Mouse (Mus musculus) MEL (cell line): ENCODE measurements around the gene Zranb3. TPM values are rescaled to one million over a fixed set of nuclear protein-coding genes. Genes with fewer than 3 reads are reported as not detected.

Experiments
- DNase-seq: peaks from one replicate; pipeline ENCODE4 v3.0.0; 2011; ENCODE audit warnings: low read depth, low spot score
- H3K27ac ChIP-seq: 2 replicates; pipeline ENCODE4 v1.5.1; 2012; ENCODE audit warnings: low read depth, mild to moderate bottlenecking, control low read depth, low read length, moderate library complexity; ENCODE audit not compliant: control insufficient read depth
- H3K27me3 ChIP-seq, 2 experiments: fragments of 150-350 bp in 1 of 2; sonication (generic) in 1 of 2; 2 replicates each; pipeline ENCODE4 v1.6.1; 2012; ENCODE audit warnings: low read length in 2 of 2, mild to moderate bottlenecking in 2 of 2, improper control_type of control experiment in 1 of 2, moderate library complexity in 1 of 2; ENCODE audit not compliant: insufficient read depth in 2 of 2, control insufficient read depth in 1 of 2
- H3K36me3 ChIP-seq, 2 experiments: 2 replicates each; pipeline ENCODE4 v1.6.1; 2012 to 2014; ENCODE audit warnings: low read length in 2 of 2, improper control_type of control experiment in 1 of 2, inconsistent platforms in 1 of 2, mild to moderate bottlenecking in 1 of 2; ENCODE audit not compliant: insufficient read depth in 2 of 2, control insufficient read depth in 1 of 2
- H3K4me1 ChIP-seq, 2 experiments: fragments of 150-350 bp in 1 of 2; sonication (generic) in 1 of 2; 2 replicates each; pipeline ENCODE4 v1.6.1; 2012; ENCODE audit warnings: low read length in 2 of 2, improper control_type of control experiment in 1 of 2, mild to moderate bottlenecking in 1 of 2; ENCODE audit not compliant: insufficient read depth in 2 of 2, control insufficient read depth in 1 of 2
- H3K4me3 ChIP-seq, 2 experiments: fragments of 150-350 bp in 1 of 2; sonication (generic) in 1 of 2; 2 replicates each; pipeline ENCODE4 v1.5.1; 2012; ENCODE audit warnings: low read depth in 2 of 2, low read length in 2 of 2, mild to moderate bottlenecking in 2 of 2, moderate library complexity in 2 of 2, control low read depth in 1 of 2, improper control_type of control experiment in 1 of 2; ENCODE audit not compliant: control insufficient read depth in 1 of 2, insufficient read depth in 1 of 2
- H3K79me2 ChIP-seq: 2 replicates; pipeline ENCODE4 v1.6.1; 2012; ENCODE audit warnings: mild to moderate bottlenecking, low read length, moderate library complexity; ENCODE audit not compliant: control insufficient read depth, poor library complexity, insufficient read depth
- H3K9ac ChIP-seq: 2 replicates; pipeline ENCODE4 v1.6.1; 2012; ENCODE audit warnings: low read depth, mild to moderate bottlenecking, control low read depth, low read length, moderate library complexity; ENCODE audit not compliant: control insufficient read depth, poor library complexity, severe bottlenecking
- H3K9me3 ChIP-seq: fragments of 150-350 bp; sonication (generic); replicated peaks from 2 replicates; pipeline ENCODE4 v1.6.1; 2012; ENCODE audit warnings: mild to moderate bottlenecking, low read length, improper control_type of control experiment, moderate library complexity; ENCODE audit not compliant: insufficient read depth
- EP300 ChIP-seq, 2 experiments: IDR thresholded peaks; 2 replicates each; pipeline ENCODE4 v1.6.1; 2011; ENCODE audit warnings: improper control_type of control experiment in 2 of 2, low read length in 2 of 2, low read depth in 1 of 2, mild to moderate bottlenecking in 1 of 2
- KAT2A ChIP-seq: conservative IDR thresholded peaks from 2 replicates; pipeline ENCODE4 v1.6.1; 2012; ENCODE audit warnings: low read depth, low read length, improper control_type of control experiment, inconsistent platforms
- MAFK ChIP-seq: IDR thresholded peaks from 2 replicates; pipeline ENCODE4 v1.6.1; 2011; ENCODE audit warnings: low read depth, mild to moderate bottlenecking, low read length, improper control_type of control experiment, borderline replicate concordance
- MAX ChIP-seq: IDR thresholded peaks from 2 replicates; pipeline ENCODE4 v1.6.1; 2011; ENCODE audit warnings: low read length, improper control_type of control experiment
- MAZ ChIP-seq: IDR thresholded peaks from 2 replicates; pipeline ENCODE4 v1.6.1; 2012; ENCODE audit warnings: low read depth, mild to moderate bottlenecking, inconsistent platforms, low read length, improper control_type of control experiment
- MEF2A ChIP-seq: IDR thresholded peaks from 2 replicates; pipeline ENCODE4 v1.6.1; 2014; ENCODE audit warnings: low read depth, mild to moderate bottlenecking, inconsistent platforms, low read length, improper control_type of control experiment; ENCODE audit not compliant: poor library complexity, insufficient replicate concordance, severe bottlenecking; ENCODE audit errors: extremely low read depth
- RAD21 ChIP-seq: IDR thresholded peaks from 2 replicates; pipeline ENCODE4 v1.6.1; 2011; ENCODE audit warnings: mild to moderate bottlenecking, low read depth, low read length, improper control_type of control experiment
- TBP ChIP-seq: IDR thresholded peaks from 2 replicates; pipeline ENCODE4 v1.8.0; 2011; ENCODE audit warnings: low read depth, low read length, improper control_type of control experiment
- UBTF ChIP-seq: IDR thresholded peaks from 2 replicates; pipeline ENCODE4 v1.6.1; 2012; ENCODE audit warnings: low read depth, mild to moderate bottlenecking, inconsistent platforms, low read length, improper control_type of control experiment, moderate library complexity, borderline replicate concordance; ENCODE audit not compliant: insufficient read depth
- ZC3H11A ChIP-seq: IDR thresholded peaks from 2 replicates; pipeline ENCODE4 v1.6.1; 2012; ENCODE audit warnings: low read depth, mild to moderate bottlenecking, inconsistent platforms, low read length, improper control_type of control experiment
- ZKSCAN1 ChIP-seq: IDR thresholded peaks from 2 replicates; pipeline ENCODE4 v1.6.1; 2012; ENCODE audit warnings: low read depth, mild to moderate bottlenecking, inconsistent platforms, low read length, improper control_type of control experiment, moderate library complexity
- polyA plus RNA-seq, 2 experiments: library from polyadenylated mRNA; stranded (reverse) in 1 of 2; unstranded in 1 of 2; fragments of >175 nt in 1 of 2; fragments of >200 nt in 1 of 2; gene quantifications; 2 replicates each; pipeline versions ENCODE4 v1.2.1 to v1.2.4; 2012; ENCODE audit warnings: low replicate concordance in 2 of 2, low read depth in 1 of 2; ENCODE audit not compliant: insufficient read length in 2 of 2, insufficient read depth in 1 of 2, missing spikeins in 1 of 2
- total RNA-seq: library from RNA; depleted of rRNA; stranded (reverse); fragments of 300-350 nt; gene quantifications from 2 replicates; pipeline ENCODE4 v1.2.3, GENCODE M21; 2012; rRNA removed

Gene Zranb3
- total and polyA plus RNA-seq, 3 experiments, result 3.9 to 4.1 TPM; not detected in 1

DNA sequence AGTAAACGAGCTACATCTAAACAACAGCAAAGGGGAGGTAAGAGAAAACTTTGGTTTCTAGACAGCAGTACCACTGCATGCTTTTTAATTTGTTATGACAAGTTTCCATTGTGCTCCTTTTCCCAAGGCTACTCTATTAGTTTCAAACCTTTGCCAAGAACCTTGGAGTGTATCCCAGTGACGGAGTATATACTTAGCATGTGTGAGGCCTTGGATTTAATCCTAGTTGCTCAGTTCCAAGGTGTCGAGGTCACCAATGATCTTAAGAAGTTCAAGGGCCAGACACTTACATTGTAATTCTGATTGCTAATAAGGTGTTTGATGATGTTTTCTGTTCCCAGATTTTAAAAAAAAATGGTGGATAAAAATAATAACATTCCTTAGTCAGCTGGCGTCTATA is 189.7 kb downstream of the Zranb3 start:
- no peak for TF ChIP-seq RAD21
- TF ChIP-seq ZC3H11A, result no peak
- Histone ChIP-seq H3K4me1 (no peaks in the 10 kb centered on the region), H3K36me3 (peaks cover 0 to 12% of the 10 kb centered on the region in 2 experiments; a peak in 2 of 4 replicates)

DNA sequence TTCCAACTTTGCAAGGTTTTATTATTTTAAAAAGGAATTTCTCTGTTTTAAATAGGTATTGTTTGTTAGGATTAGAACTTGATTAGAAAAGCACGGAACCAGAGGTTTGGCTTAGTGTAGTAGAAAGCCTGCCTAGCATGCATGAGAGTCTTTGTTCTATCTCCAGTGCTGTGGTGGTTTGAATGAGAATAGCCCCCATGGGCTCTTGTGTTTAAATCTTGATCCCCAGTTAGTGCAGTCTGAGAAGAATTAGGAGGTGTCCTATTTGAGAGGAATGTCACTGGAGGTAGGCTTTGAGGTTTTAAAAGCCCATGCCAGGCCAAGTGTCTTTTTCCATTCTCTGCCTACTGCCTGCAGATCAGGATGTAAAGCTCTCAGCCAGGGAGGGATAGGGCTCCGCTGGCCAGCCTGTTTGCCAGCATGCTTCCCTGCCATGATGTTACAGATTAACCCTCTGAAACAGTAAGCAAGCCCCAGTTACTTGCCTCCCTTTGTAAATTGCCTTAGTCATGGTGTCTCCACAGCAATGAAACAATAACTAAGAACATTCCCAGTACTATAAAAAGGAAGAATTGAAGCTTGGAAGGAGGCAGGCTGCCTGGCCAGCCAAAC is 198.0 kb downstream of the Zranb3 start:
- Histone ChIP-seq H3K9ac (no peak overlapping the region), H3K9me3 (no peaks in the 10 kb centered on the region)
- no peak for TF ChIP-seq KAT2A
- no peak for TF ChIP-seq TBP
- TF ChIP-seq MAFK, result no peak
- no peak for TF ChIP-seq RAD21
- no peak for TF ChIP-seq MAZ
- TF ChIP-seq ZKSCAN1, result no peak
- no peak for TF ChIP-seq UBTF
- TF ChIP-seq EP300 (IDR thresholded peaks at IDR 0.05; ENCODE audit: low read depth in 1 of 2, low read length in 2 of 2), result no peak
- no peak for TF ChIP-seq MEF2A
- TF ChIP-seq MAX, result no peak
- TF ChIP-seq, all 39 proteins: peak for 0
- no peaks in the 10 kb centered on the region for H3K27me3 ChIP-seq
- H3K27ac ChIP-seq, result no peak overlapping the region
- no peak overlapping the region for H3K4me3 ChIP-seq
- H3K4me1 ChIP-seq, result no peaks in the 10 kb centered on the region
- H3K79me2 ChIP-seq, result no peaks in the 10 kb centered on the region
- H3K36me3 ChIP-seq, result peaks cover 0 to 16% of the 10 kb centered on the region in 2 experiments; a peak in 2 of 4 replicates
- no peak for DNase-seq

More for the DNA sequence above, 189.7 kb downstream of the Zranb3 start:
- Histone ChIP-seq H3K9ac (no peak overlapping the region), H3K79me2 (no peaks in the 10 kb centered on the region), H3K9me3 (no peaks in the 10 kb centered on the region), H3K27me3 (no peaks in the 10 kb centered on the region), H3K27ac (no peak overlapping the region), H3K4me3 (no peak overlapping the region)
- no peak for DNase-seq

Other genes with a start within 250 kb of the Zranb3 start
- not detected in 2 replicates for gene Map3k19, start 248.0 kb downstream of the Zranb3 start, total RNA-seq
- not detected for gene Map3k19, start 248.0 kb downstream of the Zranb3 start, polyA plus RNA-seq
- gene Rab3gap1, start 234.3 kb downstream of the Zranb3 start, total RNA-seq, result 59.3 and 62.3 TPM in 2 replicates
- gene Rab3gap1, start 234.3 kb downstream of the Zranb3 start, polyA plus RNA-seq, result 10 to 100 TPM; 25.8 to 45.5 TPM
- gene R3hdm1, start 254 bp upstream of the Zranb3 start, total RNA-seq, result 17.7 and 22.2 TPM in 2 replicates
- 100 to 1,000 TPM; 106 to 164 TPM for gene R3hdm1, start 254 bp upstream of the Zranb3 start, polyA plus RNA-seq
- gene Ubxn4, start 140.9 kb upstream of the Zranb3 start, total RNA-seq, result 41.0 and 46.3 TPM in 2 replicates
- gene Ubxn4, start 140.9 kb upstream of the Zranb3 start, polyA plus RNA-seq, result 10 to 100 TPM in 1 of 2 experiments, not detected in 1; 66.8 TPM
- under 0.01 TPM in 1 of 2 replicates, not detected in the other for gene Lct, start 225.3 kb upstream of the Zranb3 start, total RNA-seq
- gene Lct, start 225.3 kb upstream of the Zranb3 start, polyA plus RNA-seq, result under 1 TPM in 1 of 2 experiments, not detected in 1; 0.06 TPM